Mouse (Mus musculus) brown adipose tissue, adult 24 weeks (tissue): Measurements from ENCODE around the gene Zc3h4. TPM values are rescaled to one million over a fixed set of nuclear protein-coding genes. Genes with fewer than 3 reads are reported as not detected.
"Not testable (repeated sequence)": the region's sequence is repeated elsewhere in the genome, so short reads cannot be mapped to it uniquely, and the experiment has no call there.

Experiments used
- H3K27ac ChIP-seq: fragments of 200-500 bp; replicated peaks from 2 replicates; pipeline ENCODE4 v1.5.1; 2012; ENCODE audit warnings: low read depth, mild to moderate bottlenecking, low read length
- H3K4me1 ChIP-seq: fragments of 200-500 bp; 2 replicates; pipeline ENCODE4 v1.6.1; 2012; ENCODE audit warnings: low read length, mixed read lengths; ENCODE audit not compliant: control insufficient read depth, insufficient read depth, insufficient read length
- H3K4me3 ChIP-seq: fragments of 200-500 bp; 2 replicates; pipeline ENCODE4 v1.5.1; 2012; ENCODE audit warnings: low read depth, mild to moderate bottlenecking, low read length, moderate library complexity; ENCODE audit not compliant: insufficient read depth
- polyA plus RNA-seq: library from polyadenylated mRNA; stranded (reverse); fragments of >200 nt; gene quantifications from 2 replicates; pipeline ENCODE4 v1.2.4, GENCODE M21; 2012; ENCODE audit not compliant: missing spikeins, insufficient read depth, insufficient read length

Gene Zc3h4
- 11.0 and 12.2 TPM in 2 replicates for polyA plus RNA-seq

GRCm38 (mm10) chr7:16400689-16401611 is at the start of gene Zc3h4:
Gene Zc3h4, plus strand, starts transcription at chr7:16400910.
- peak within 1 kb of the TSS; percentile 100 for H3K27ac ChIP-seq
- peak within 1 kb of the TSS; percentile 93 for H3K4me3 ChIP-seq
- peaks cover 25% of the 10 kb centered on the region for H3K4me1 ChIP-seq

- H3K4me1 ChIP-seq, result no peaks in the 10 kb centered on the region
- no peak overlapping the region for H3K27ac ChIP-seq
- H3K4me3 ChIP-seq, result no peak overlapping the region
These were observed 44.7 kb upstream of the Zc3h4 start for GRCm38 (mm10) chr7:16355854-16356594.

- Histone ChIP-seq H3K4me1 (no peaks in the 10 kb centered on the region), H3K27ac (no peak overlapping the region), H3K4me3 (no peak overlapping the region)
These were observed 43.1 kb upstream of the Zc3h4 start for GRCm38 (mm10) chr7:16357602-16358001.

- Histone ChIP-seq H3K4me1 (peaks cover 9% of the 10 kb centered on the region; the same call in 1 of the 2 replicates), H3K27ac (peak overlapping the region; percentile 45; the same call in 1 of the 2 replicates), H3K4me3 (no peak overlapping the region)
These were observed 36.4 kb upstream of the Zc3h4 start for GRCm38 (mm10) chr7:16364319-16364718.

GRCm38 (mm10) chr7:16364901-16365500 is 35.7 kb upstream of the Zc3h4 start:
- no peak overlapping the region; the same call in 1 of the 2 replicates for H3K27ac ChIP-seq
- no peak overlapping the region for H3K4me3 ChIP-seq
- peaks cover 9% of the 10 kb centered on the region; the same call in 1 of the 2 replicates for H3K4me1 ChIP-seq

- Histone ChIP-seq H3K4me1 (peaks cover 9% of the 10 kb centered on the region; the same call in 1 of the 2 replicates), H3K4me3 (no peak overlapping the region), H3K27ac (no peak overlapping the region)
These were observed 34.5 kb upstream of the Zc3h4 start for GRCm38 (mm10) chr7:16366133-16366646.

- Histone ChIP-seq H3K27ac (no peak overlapping the region), H3K4me1 (peaks cover 9% of the 10 kb centered on the region; the same call in 1 of the 2 replicates), H3K4me3 (no peak overlapping the region)
These were observed 34.0 kb upstream of the Zc3h4 start for GRCm38 (mm10) chr7:16366669-16367068.

- no peak overlapping the region for H3K27ac ChIP-seq
- H3K4me1 ChIP-seq, result peaks cover 9% of the 10 kb centered on the region; the same call in 1 of the 2 replicates
- no peak overlapping the region for H3K4me3 ChIP-seq
These were observed 31.9 kb upstream of the Zc3h4 start for GRCm38 (mm10) chr7:16368835-16369234.

GRCm38 (mm10) chr7:16370596-16370995 is 30.1 kb upstream of the Zc3h4 start:
- Histone ChIP-seq H3K4me1 (no peaks in the 10 kb centered on the region), H3K4me3 (no peak overlapping the region)

GRCm38 (mm10) chr7:16373719-16374118 is 27.0 kb upstream of the Zc3h4 start:
- H3K27ac ChIP-seq, result no peak overlapping the region

More at GRCm38 (mm10) chr7:16370596-16370995, 30.1 kb upstream of the Zc3h4 start:
- H3K27ac ChIP-seq, result no peak overlapping the region

GRCm38 (mm10) chr7:16374989-16375388 is 25.7 kb upstream of the Zc3h4 start:
- Histone ChIP-seq H3K4me3 (no peak overlapping the region), H3K4me1 (no peaks in the 10 kb centered on the region), H3K27ac (no peak overlapping the region)

More at GRCm38 (mm10) chr7:16373719-16374118, 27.0 kb upstream of the Zc3h4 start:
- Histone ChIP-seq H3K4me3 (no peak overlapping the region), H3K4me1 (no peaks in the 10 kb centered on the region)

- Histone ChIP-seq H3K4me1 (no peaks in the 10 kb centered on the region), H3K4me3 (no peak overlapping the region), H3K27ac (no peak overlapping the region)
These were observed 24.2 kb upstream of the Zc3h4 start for GRCm38 (mm10) chr7:16376505-16376904.

- H3K4me3 ChIP-seq, result peak within 1 kb of the TSS; percentile 88
- H3K4me1 ChIP-seq, result no peaks in the 10 kb centered on the region
- peak within 1 kb of the TSS; percentile 62; the same call in 1 of the 2 replicates for H3K27ac ChIP-seq
These were observed 13.3 kb upstream of the Zc3h4 start, which contains the start of gene Sae1 for GRCm38 (mm10) chr7:16387160-16388041. Gene Sae1, minus strand, starts transcription at chr7:16387806.

- H3K4me3 ChIP-seq, H3K27ac ChIP-seq, H3K4me1 ChIP-seq: not testable (repeated sequence)
These were observed 10.8 kb upstream of the Zc3h4 start for GRCm38 (mm10) chr7:16389942-16390341.
